Mouse (Mus musculus) cerebellum, adult 2 months (tissue): ENCODE measurements around the gene Igf2bp3.

Source experiments
- CTCF ChIP-seq: fragments of 200-500 bp; IDR thresholded peaks from 2 replicates; pipeline ENCODE4 v1.5.1; 2011; ENCODE audit warnings: low read depth, mild to moderate bottlenecking, control low read depth, low read length, moderate library complexity, borderline replicate concordance; ENCODE audit not compliant: insufficient read depth
- POLR2A ChIP-seq: fragments of 200-500 bp; IDR thresholded peaks from 2 replicates; pipeline ENCODE4 v1.6.1; 2011; ENCODE audit warnings: low read length, control low read depth, borderline replicate concordance; ENCODE audit not compliant: insufficient read depth

DNA sequence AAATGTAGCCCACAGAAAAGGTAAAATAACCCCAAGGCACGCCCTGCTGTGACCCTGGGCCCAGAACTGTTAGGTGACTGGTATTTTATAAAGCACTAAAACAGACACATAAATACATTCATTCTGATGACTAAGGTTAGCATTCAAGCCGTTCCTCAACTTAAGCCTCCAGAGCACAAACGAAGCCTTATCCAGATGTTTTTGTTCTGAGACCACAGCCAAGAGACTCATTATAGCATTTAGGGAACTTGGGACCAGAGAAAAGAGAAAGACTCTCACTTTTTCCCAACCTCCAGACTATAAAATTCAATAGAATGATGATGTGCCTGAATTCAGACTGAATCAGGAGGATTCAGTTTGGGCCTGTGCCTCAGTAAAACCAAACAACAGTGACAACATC, 46.1 kb downstream of the Igf2bp3 start:
- no peak for TF ChIP-seq CTCF
- no peak for TF ChIP-seq POLR2A
